Mouse (Mus musculus): ENCODE measurements around the gene Lpar3. TPM values are rescaled to one million over a fixed set of nuclear protein-coding genes. Genes with fewer than 3 reads are reported as not detected.
A peak's percentile ranks its signal among the peaks of the same experiment; 100 is the strongest.

Lpar3 gene
- polyA plus RNA-seq, 1 experiment from 2014 or later: 2.1 TPM

DNA sequence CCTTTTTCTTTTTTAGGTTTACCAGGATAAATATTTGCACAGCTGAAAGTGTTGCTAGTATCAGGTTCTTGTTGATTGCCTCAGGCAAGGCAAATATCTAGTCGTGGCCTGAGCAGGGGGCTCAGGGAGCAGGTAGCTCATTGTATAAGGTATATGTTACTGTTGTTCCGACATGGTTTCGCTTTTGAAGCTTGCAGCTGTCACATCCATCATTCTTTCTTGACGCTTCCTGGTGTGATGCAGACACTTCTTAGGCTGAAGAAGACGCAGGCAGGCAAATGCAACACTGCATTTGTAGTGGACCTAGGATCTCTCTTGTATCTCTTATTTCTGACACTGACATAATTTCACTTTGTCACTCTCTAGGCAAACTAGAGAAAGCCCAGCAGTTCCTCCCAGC lies 7.4 kb upstream of the Lpar3 start:
- Histone ChIP-seq H3K27ac (no peak overlapping the region), H3K4me1 (no peaks in the 10 kb centered on the region), H3K9ac (no peak overlapping the region), H3K4me2 (replicated peaks) (no peak overlapping the region), H3K27me3 (replicated peaks) (no peaks in the 10 kb centered on the region; the same call in 1 of the 2 replicates), H3K4me3 (no peak overlapping the region), H3K9me3 (no peaks in the 10 kb centered on the region), H3K36me3 (no peaks in the 10 kb centered on the region)
- WGBS: 65% methylated on average over 5 of the region's 5 CpGs
- no peak for ATAC-seq (ENCODE audit: low FRiP score, low read depth)

- no peak overlapping the region for H3K27ac ChIP-seq
- 95% methylated on average over 3 of the region's 3 CpGs for WGBS
Measured at GRCm38 (mm10) chr3:146216561-146216960, 4.2 kb upstream of the Lpar3 start.

GRCm38 (mm10) chr3:146224271-146224670 lies 3.5 kb downstream of the Lpar3 start:
- no peaks in the 10 kb centered on the region for H3K36me3 ChIP-seq
- 85% methylated on average over 4 of the region's 4 CpGs for WGBS
- ATAC-seq (ENCODE audit: low FRiP score, low read depth): no peak
- H3K4me3 ChIP-seq: no peak overlapping the region
- H3K27ac ChIP-seq: no peak overlapping the region
- peaks cover 12% of the 10 kb centered on the region for H3K4me1 ChIP-seq
- H3K27me3 ChIP-seq (replicated peaks): peaks cover 32% of the 10 kb centered on the region
- no peak overlapping the region for H3K9ac ChIP-seq
- H3K4me2 ChIP-seq (replicated peaks): no peak overlapping the region
- no peaks in the 10 kb centered on the region for H3K9me3 ChIP-seq

More at GRCm38 (mm10) chr3:146216561-146216960, 4.2 kb upstream of the Lpar3 start:
- no peak overlapping the region for H3K9ac ChIP-seq
- no peaks in the 10 kb centered on the region for H3K36me3 ChIP-seq
- no peaks in the 10 kb centered on the region for H3K9me3 ChIP-seq
- peaks cover 18% of the 10 kb centered on the region for H3K27me3 ChIP-seq (replicated peaks)
- ATAC-seq (ENCODE audit: low FRiP score, low read depth): no peak
- no peak overlapping the region for H3K4me3 ChIP-seq
- peaks cover 10% of the 10 kb centered on the region for H3K4me1 ChIP-seq
- H3K4me2 ChIP-seq (replicated peaks): no peak overlapping the region

- no peak overlapping the region for H3K9ac ChIP-seq
- H3K4me3 ChIP-seq: no peak overlapping the region
- peaks cover 12% of the 10 kb centered on the region for H3K4me1 ChIP-seq
- no peaks in the 10 kb centered on the region for H3K36me3 ChIP-seq
- H3K27ac ChIP-seq: no peak overlapping the region
- 84% methylated on average over 7 of the region's 7 CpGs for WGBS
- ATAC-seq (ENCODE audit: low FRiP score, low read depth): no peak
- H3K9me3 ChIP-seq: no peaks in the 10 kb centered on the region
- H3K27me3 ChIP-seq (replicated peaks): peaks cover 27% of the 10 kb centered on the region
- no peak overlapping the region for H3K4me2 ChIP-seq (replicated peaks)
Measured at GRCm38 (mm10) chr3:146225061-146225761, 4.4 kb downstream of the Lpar3 start.

DNA sequence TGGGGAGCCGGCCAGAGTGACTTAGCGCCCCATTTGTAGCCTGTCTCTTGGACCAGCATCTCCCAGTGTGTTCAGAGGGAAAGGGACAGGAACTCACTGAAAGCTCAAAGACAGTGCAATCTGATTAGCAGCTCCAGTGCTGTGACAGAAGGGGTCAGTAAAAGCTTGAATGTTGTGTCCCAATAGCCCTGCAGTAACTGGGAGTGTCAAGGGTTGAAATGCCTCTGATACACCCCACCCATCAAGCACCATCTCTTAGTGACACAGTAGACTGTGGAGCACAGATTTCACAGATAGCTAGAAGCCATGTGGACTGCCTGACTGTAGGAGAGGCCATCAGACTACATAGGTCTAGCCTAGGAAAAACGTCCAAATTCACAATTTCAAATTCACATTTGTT lies 6.7 kb downstream of the Lpar3 start:
- WGBS: 55% methylated on average over 3 of the region's 3 CpGs

DNA sequence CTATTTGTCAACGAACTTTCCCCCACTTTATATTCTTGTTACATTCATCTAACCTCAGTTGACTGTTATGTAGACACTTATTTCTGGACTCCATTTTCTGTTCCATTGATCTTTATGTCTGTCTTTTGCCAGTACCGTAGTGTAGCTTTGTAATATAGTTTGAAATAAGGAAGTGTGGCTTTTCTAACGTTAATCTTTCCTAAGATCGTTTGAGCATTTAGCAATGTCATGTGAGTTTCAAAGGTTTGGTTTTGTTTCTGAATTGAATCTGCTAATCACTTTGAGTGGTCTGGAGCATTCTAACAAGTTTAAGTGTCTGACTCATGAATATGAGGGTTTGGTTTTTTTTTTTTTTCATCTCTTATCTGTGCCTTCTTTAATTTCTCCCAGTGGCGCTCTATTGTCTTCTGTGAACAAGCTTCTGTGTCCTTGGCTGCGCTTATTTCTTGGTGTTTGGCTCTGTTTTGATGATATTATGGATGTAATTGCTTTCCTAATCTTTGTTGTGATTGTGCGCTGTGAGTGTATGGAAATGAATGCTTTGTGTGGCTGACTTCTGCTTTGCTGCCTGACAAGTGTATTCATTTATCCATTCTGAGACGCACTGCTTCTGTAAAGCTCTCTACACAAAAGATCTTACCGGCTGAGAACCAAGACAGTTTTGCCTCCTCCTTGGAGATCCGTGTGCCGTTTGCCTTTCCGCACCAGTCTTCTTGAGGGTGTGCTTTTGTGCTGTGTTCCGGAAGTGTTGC lies 8.0 kb downstream of the Lpar3 start:
- no peak overlapping the region for H3K4me2 ChIP-seq (replicated peaks)
- H3K27ac ChIP-seq: no peak overlapping the region
- no peak overlapping the region for H3K9ac ChIP-seq
- H3K36me3 ChIP-seq: no peaks in the 10 kb centered on the region
- H3K9me3 ChIP-seq: no peaks in the 10 kb centered on the region
- ATAC-seq (ENCODE audit: low FRiP score, low read depth): no peak
- H3K4me1 ChIP-seq: no peaks in the 10 kb centered on the region
- 70% methylated on average over 13 of the region's 13 CpGs for WGBS
- no peaks in the 10 kb centered on the region for H3K27me3 ChIP-seq (replicated peaks)
- no peak overlapping the region for H3K4me3 ChIP-seq

More for the DNA sequence above, 6.7 kb downstream of the Lpar3 start:
- no peak overlapping the region for H3K9ac ChIP-seq
- H3K36me3 ChIP-seq: no peaks in the 10 kb centered on the region
- ATAC-seq (ENCODE audit: low FRiP score, low read depth): no peak
- H3K4me3 ChIP-seq: no peak overlapping the region
- no peaks in the 10 kb centered on the region for H3K4me1 ChIP-seq
- peaks cover 6% of the 10 kb centered on the region; the same call in 1 of the 2 replicates for H3K27me3 ChIP-seq (replicated peaks)
- no peaks in the 10 kb centered on the region for H3K9me3 ChIP-seq
- H3K4me2 ChIP-seq (replicated peaks): no peak overlapping the region
- no peak overlapping the region for H3K27ac ChIP-seq

DNA sequence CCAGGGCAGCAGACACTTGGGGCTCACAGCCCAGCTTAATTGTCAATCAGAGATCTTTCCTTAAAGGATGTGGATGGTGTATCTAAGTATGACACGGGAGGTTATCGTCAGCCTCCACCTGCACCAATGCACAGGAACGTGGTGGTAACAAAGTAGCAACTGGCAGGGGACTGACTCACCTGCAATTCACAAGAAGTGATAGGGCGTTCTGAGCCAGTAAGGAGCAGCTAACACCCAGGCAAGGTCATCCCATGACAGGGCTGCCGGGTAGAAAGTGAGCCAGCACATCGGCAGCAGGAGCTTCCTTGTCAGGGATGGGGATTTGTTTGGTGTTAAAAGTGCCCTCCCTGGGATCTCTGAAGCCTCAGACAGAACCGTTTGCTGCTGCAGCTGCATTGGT lies 11.9 kb downstream of the Lpar3 start:
- H3K9me3 ChIP-seq: no peaks in the 10 kb centered on the region
- no peak overlapping the region for H3K9ac ChIP-seq
- H3K4me3 ChIP-seq: no peak overlapping the region
- H3K4me2 ChIP-seq (replicated peaks): no peak overlapping the region
- H3K27ac ChIP-seq: no peak overlapping the region
- no peaks in the 10 kb centered on the region for H3K27me3 ChIP-seq (replicated peaks)
- WGBS: 71% methylated on average over 7 of the region's 7 CpGs
- no peaks in the 10 kb centered on the region for H3K36me3 ChIP-seq
- ATAC-seq (ENCODE audit: low FRiP score, low read depth): no peak
- H3K4me1 ChIP-seq: no peaks in the 10 kb centered on the region

DNA sequence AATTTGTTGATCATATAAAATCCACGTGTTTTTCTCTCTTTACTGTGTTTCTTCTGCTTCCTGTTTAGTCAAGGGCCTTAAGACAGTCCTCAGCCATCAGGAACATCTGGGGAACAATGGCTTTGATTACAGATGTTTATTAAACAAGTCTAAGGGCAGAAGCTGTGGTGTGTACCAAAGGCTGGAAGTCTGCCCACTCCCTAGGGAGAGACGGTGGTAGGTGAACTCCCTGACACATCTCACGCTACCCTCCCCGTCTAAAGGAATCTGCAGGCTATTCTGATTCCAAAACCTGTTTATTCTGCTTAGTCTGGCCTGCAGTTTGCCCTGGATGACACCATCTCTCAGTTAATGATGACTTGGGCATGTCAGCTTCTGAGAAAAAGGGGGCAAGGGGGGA lies 13.0 kb downstream of the Lpar3 start:
- H3K4me3 ChIP-seq: no peak overlapping the region
- no peak for ATAC-seq (ENCODE audit: low FRiP score, low read depth)
- no peaks in the 10 kb centered on the region for H3K27me3 ChIP-seq (replicated peaks)
- H3K9ac ChIP-seq: no peak overlapping the region
- no peak overlapping the region for H3K27ac ChIP-seq
- H3K36me3 ChIP-seq: no peaks in the 10 kb centered on the region
- H3K4me1 ChIP-seq: no peaks in the 10 kb centered on the region
- no peak overlapping the region for H3K4me2 ChIP-seq (replicated peaks)
- WGBS: 81% methylated on average over 4 of the region's 4 CpGs
- no peaks in the 10 kb centered on the region for H3K9me3 ChIP-seq

DNA sequence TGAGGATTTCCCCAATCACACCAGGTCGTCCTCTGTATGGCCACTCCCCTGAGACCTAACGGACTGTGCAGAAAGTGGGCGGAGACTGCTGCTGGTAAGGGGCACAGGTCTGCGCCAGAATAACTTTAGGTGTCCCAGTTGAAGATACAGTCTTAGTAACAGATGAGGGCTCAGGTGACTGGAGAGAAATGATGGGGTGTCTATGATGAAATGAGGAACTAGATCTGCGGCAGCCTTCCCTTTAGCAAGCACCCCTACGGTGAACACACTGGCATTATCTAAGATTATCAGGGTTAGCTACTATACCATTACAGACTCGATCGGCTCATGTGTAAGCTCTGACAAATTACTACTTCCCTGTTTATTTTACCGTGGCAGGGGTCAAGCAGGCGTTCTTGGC lies 13.8 kb downstream of the Lpar3 start:
- H3K27ac ChIP-seq: no peak overlapping the region
- H3K27me3 ChIP-seq (replicated peaks): no peaks in the 10 kb centered on the region
- H3K4me2 ChIP-seq (replicated peaks): no peak overlapping the region
- H3K4me3 ChIP-seq: no peak overlapping the region
- 74% methylated on average over 10 of the region's 10 CpGs for WGBS
- ATAC-seq (ENCODE audit: low FRiP score, low read depth): no peak
- no peaks in the 10 kb centered on the region for H3K9me3 ChIP-seq
- H3K4me1 ChIP-seq: no peaks in the 10 kb centered on the region
- no peaks in the 10 kb centered on the region for H3K36me3 ChIP-seq
- H3K9ac ChIP-seq: no peak overlapping the region

DNA sequence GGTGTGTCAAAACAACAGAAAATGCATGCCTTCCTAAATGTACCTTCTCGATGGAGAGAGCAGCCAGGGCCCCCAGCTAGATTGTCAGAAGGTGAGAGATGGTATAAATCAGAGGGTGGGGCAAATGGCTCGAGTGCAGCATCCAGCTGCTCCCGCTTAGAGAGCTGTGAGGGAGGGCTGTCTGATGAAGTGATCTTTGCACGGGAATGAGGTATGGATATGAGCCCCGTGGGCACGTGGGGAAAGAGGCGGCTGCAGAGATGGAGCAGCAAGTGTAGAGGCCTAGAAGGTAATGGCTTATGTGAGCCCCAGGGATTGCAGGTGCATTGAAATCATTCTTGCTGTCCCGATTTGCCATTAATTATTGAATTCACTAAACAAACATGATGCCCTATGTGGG lies 15.5 kb downstream of the Lpar3 start:
- Histone ChIP-seq H3K4me2 (replicated peaks) (no peak overlapping the region), H3K4me3 (no peak overlapping the region), H3K36me3 (no peaks in the 10 kb centered on the region), H3K27me3 (replicated peaks) (no peaks in the 10 kb centered on the region), H3K4me1 (no peaks in the 10 kb centered on the region), H3K9ac (no peak overlapping the region), H3K9me3 (no peaks in the 10 kb centered on the region), H3K27ac (no peak overlapping the region)
- WGBS: 38% methylated on average over 8 of the region's 8 CpGs
- peak; percentile 62 for ATAC-seq (ENCODE audit: low FRiP score, low read depth)

DNA sequence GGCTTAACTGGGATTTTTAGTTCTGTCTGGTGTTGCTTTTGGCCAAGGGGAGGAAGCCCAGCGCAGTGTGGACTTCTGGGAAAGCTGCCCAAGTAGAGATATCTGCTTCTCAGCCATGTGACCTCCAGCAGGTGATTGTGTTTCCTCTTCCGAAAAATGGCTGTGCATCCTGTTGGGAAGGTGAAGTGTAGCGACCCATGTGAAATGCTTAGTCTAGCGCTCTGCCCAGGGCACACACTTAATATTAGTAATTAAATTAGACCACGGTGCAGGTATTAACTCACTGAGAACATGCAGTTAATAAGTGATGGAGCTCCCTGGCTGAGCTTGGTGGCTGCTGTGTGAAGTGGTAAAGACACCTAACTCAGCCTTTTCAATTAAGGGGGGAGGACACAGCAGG lies 16.9 kb downstream of the Lpar3 start:
- H3K9ac ChIP-seq: no peak overlapping the region
- H3K27me3 ChIP-seq (replicated peaks): no peaks in the 10 kb centered on the region
- ATAC-seq (ENCODE audit: low FRiP score, low read depth): no peak
- no peaks in the 10 kb centered on the region for H3K4me1 ChIP-seq
- H3K4me2 ChIP-seq (replicated peaks): no peak overlapping the region
- no peaks in the 10 kb centered on the region for H3K9me3 ChIP-seq
- H3K36me3 ChIP-seq: no peaks in the 10 kb centered on the region
- H3K4me3 ChIP-seq: no peak overlapping the region
- no peak overlapping the region for H3K27ac ChIP-seq
- 77% methylated on average over 5 of the region's 5 CpGs for WGBS

- Histone ChIP-seq H3K27ac (no peak overlapping the region), H3K4me3 (no peak overlapping the region), H3K4me2 (replicated peaks) (no peak overlapping the region), H3K9me3 (no peaks in the 10 kb centered on the region), H3K4me1 (no peaks in the 10 kb centered on the region), H3K27me3 (replicated peaks) (no peaks in the 10 kb centered on the region), H3K9ac (no peak overlapping the region), H3K36me3 (no peaks in the 10 kb centered on the region)
- no peak for ATAC-seq (ENCODE audit: low FRiP score, low read depth)
- WGBS: 88% methylated on average over 1 of the region's 1 CpGs
Measured at GRCm38 (mm10) chr3:146244630-146245029, 23.9 kb downstream of the Lpar3 start.

GRCm38 (mm10) chr3:146246557-146246956 lies 25.8 kb downstream of the Lpar3 start:
- Histone ChIP-seq H3K27me3 (replicated peaks) (no peaks in the 10 kb centered on the region), H3K4me3 (no peak overlapping the region), H3K9me3 (no peaks in the 10 kb centered on the region), H3K27ac (no peak overlapping the region), H3K4me1 (no peaks in the 10 kb centered on the region), H3K9ac (no peak overlapping the region), H3K36me3 (no peaks in the 10 kb centered on the region), H3K4me2 (replicated peaks) (no peak overlapping the region)
- WGBS: 86% methylated on average over 8 of the region's 8 CpGs
- no peak for ATAC-seq (ENCODE audit: low FRiP score, low read depth)
